Comparison of ENCODE assay signal across 21 mouse cellular contexts in genomic region chr8:106617196-106617595, GRCm38 (mm10). TPM values are rescaled to one million over a fixed set of nuclear protein-coding genes. Genes with fewer than 3 reads are reported as not detected.
A peak's percentile ranks its signal among the peaks of the same experiment; 100 is the strongest.
DNase-seq lines count a peak whose midpoint lies in the region; ATAC-seq and TF ChIP-seq lines count a peak whose summit lies in the region.
"Had no signal": no experiment of that assay in that cellular context is flagged by ENCODE, and none has a peak within 500 bp of the region (broad histone marks: within the 10 kb centered on the region; RNA-seq: fewer than 3 reads in every experiment).

No protein-coding gene starts in this region.

- H3K4me2 ChIP-seq in lung, embryonic 14.5 days: no peak overlapping the region
- H3K4me2 ChIP-seq in forebrain, postnatal 0 days (ENCODE audit: low read depth): no peak overlapping the region
- H3K4me2 ChIP-seq: limb, embryonic 13.5 days; midbrain, embryonic 12.5 days had no signal

- no peak overlapping the region for H3K4me3 ChIP-seq in lung, embryonic 14.5 days (ENCODE audit: low read depth, low read length)
- H3K4me3 ChIP-seq in ES-Bruce4 (ENCODE audit: low read depth, low read length): peak overlapping the region; percentile 15; the same call in 1 of the 2 replicates
- H3K4me3 ChIP-seq in embryonic facial prominence, embryonic 10.5 days: no peak overlapping the region
- no peak overlapping the region for H3K4me3 ChIP-seq in small intestine, adult 2 months (ENCODE audit: low read depth, low read length)
- no peak overlapping the region for H3K4me3 ChIP-seq in forebrain, postnatal 0 days (ENCODE audit: low read depth, low read length)
- H3K4me3 ChIP-seq: erythroblast, embryonic 14.5 days; hindbrain, embryonic 10.5 days; limb, embryonic 13.5 days; midbrain, embryonic 12.5 days had no signal

- H3K27me3 ChIP-seq in lung, embryonic 14.5 days (ENCODE audit: insufficient read depth, low read length): no peaks in the 10 kb centered on the region
- H3K27me3 ChIP-seq in ES-Bruce4 (ENCODE audit: control insufficient read depth, insufficient read depth, low read length, poor library complexity, severe bottlenecking): no peaks in the 10 kb centered on the region
- no peaks in the 10 kb centered on the region; the same call in 1 of the 2 replicates for H3K27me3 ChIP-seq in embryonic facial prominence, embryonic 10.5 days (replicated peaks; ENCODE audit: low read depth, poor library complexity, severe bottlenecking)
- H3K27me3 ChIP-seq in small intestine, adult 2 months (ENCODE audit: control insufficient read depth, insufficient read depth, low read length): no peaks in the 10 kb centered on the region
- H3K27me3 ChIP-seq in forebrain, postnatal 0 days (ENCODE audit: insufficient read depth, low read length): no peaks in the 10 kb centered on the region
- H3K27me3 ChIP-seq: limb, embryonic 13.5 days had no signal

- H3K4me1 ChIP-seq in lung, embryonic 14.5 days (ENCODE audit: insufficient read depth): peaks cover 17% of the 10 kb centered on the region
- H3K4me1 ChIP-seq in ES-Bruce4 (ENCODE audit: control insufficient read depth, insufficient read depth, low read length): peaks cover 10% of the 10 kb centered on the region
- peaks cover 57% of the 10 kb centered on the region for H3K4me1 ChIP-seq in embryonic facial prominence, embryonic 10.5 days
- H3K4me1 ChIP-seq in small intestine, adult 2 months (ENCODE audit: control insufficient read depth, insufficient read depth, insufficient read length, low read length): peaks cover 51% of the 10 kb centered on the region
- no peaks in the 10 kb centered on the region for H3K4me1 ChIP-seq in forebrain, postnatal 0 days (ENCODE audit: insufficient read depth)

- 0 out of 2 replicates have a peak, but pooled peaks have one; percentile 16 for TF ChIP-seq EP300 in ES-Bruce4 (IDR thresholded peaks at IDR 0.05; ENCODE audit: insufficient read depth, low read depth, low read length)

- no peak for ATAC-seq in lung, embryonic 14.5 days (ENCODE audit: insufficient read depth)
- ATAC-seq in forebrain, postnatal 0 days: no peak
- ATAC-seq: forebrain, embryonic 14.5 days; hindbrain, postnatal 0 days had no signal

- DNase-seq in lung, embryonic 14.5 days: no peak
- no peak for DNase-seq in lung, postnatal 36 days
- no peak for DNase-seq in embryonic facial prominence, embryonic 10.5 days (ENCODE audit: low spot score)
- DNase-seq in forebrain, postnatal 0 days: no peak
- no peak for DNase-seq in neural tube, embryonic 10.5 days (ENCODE audit: extremely low spot score, low spot score)
- DNase-seq in spleen, adult 12 weeks (ENCODE audit: low spot score): no peak
- DNase-seq: adrenal gland, postnatal 36 days; cerebellum, adult 11-12 months; cerebellum, postnatal 36 days; thymus, postnatal 25 days had no signal

- H3K9me3 ChIP-seq in lung, embryonic 14.5 days (ENCODE audit: low read depth, low read length): no peaks in the 10 kb centered on the region
- no peaks in the 10 kb centered on the region for H3K9me3 ChIP-seq in ES-Bruce4 (replicated peaks; ENCODE audit: control insufficient read depth, insufficient read depth, low read length, poor library complexity, severe bottlenecking)
- H3K9me3 ChIP-seq in embryonic facial prominence, embryonic 10.5 days: no peaks in the 10 kb centered on the region
- H3K9me3 ChIP-seq in forebrain, postnatal 0 days (ENCODE audit: low read length): no peaks in the 10 kb centered on the region
- H3K9me3 ChIP-seq: G1E; hindbrain, embryonic 10.5 days; limb, embryonic 13.5 days; midbrain, embryonic 12.5 days had no signal

- H3K27ac ChIP-seq in lung, embryonic 14.5 days (ENCODE audit: low read depth): peak overlapping the region; percentile 30; the same call in 1 of the 2 replicates
- peak overlapping the region; percentile 98 for H3K27ac ChIP-seq in ES-Bruce4 (ENCODE audit: insufficient read depth, low read length)
- H3K27ac ChIP-seq in embryonic facial prominence, embryonic 10.5 days (replicated peaks): peak overlapping the region; percentile 44
- peak overlapping the region; percentile 37; the same call in 1 of the 2 replicates for H3K27ac ChIP-seq in small intestine, adult 2 months (ENCODE audit: insufficient read depth, low read depth, low read length)
- no peak overlapping the region for H3K27ac ChIP-seq in forebrain, postnatal 0 days (ENCODE audit: low read depth, low read length)
- H3K27ac ChIP-seq: hindbrain, embryonic 10.5 days; hindbrain, postnatal 0 days; limb, embryonic 13.5 days; liver, embryonic 14.5 days; macrophage; midbrain, embryonic 12.5 days had no signal

- WGBS in lung, embryonic 14.5 days: 39% methylated on average over 6 of the region's 6 CpGs
- WGBS in embryonic facial prominence, embryonic 10.5 days: 14% methylated on average over 6 of the region's 6 CpGs
- 62% methylated on average over 6 of the region's 6 CpGs for WGBS in small intestine, adult 2 months
- 24% methylated on average over 6 of the region's 6 CpGs for WGBS in forebrain, postnatal 0 days

- no peak overlapping the region for H3K9ac ChIP-seq in lung, embryonic 14.5 days
- H3K9ac ChIP-seq in ES-Bruce4 (ENCODE audit: low read depth, poor library complexity, severe bottlenecking): peak overlapping the region; percentile 67
- H3K9ac ChIP-seq in forebrain, postnatal 0 days: no peak overlapping the region
- H3K9ac ChIP-seq: limb, embryonic 13.5 days; liver, embryonic 14.5 days; midbrain, embryonic 12.5 days had no signal

- TF ChIP-seq POLR2A in ES-Bruce4 (IDR thresholded peaks at IDR 0.05; ENCODE audit: insufficient read depth, low read length): no peak
- no peak for TF ChIP-seq POLR2A in small intestine, adult 2 months (IDR thresholded peaks at IDR 0.05; ENCODE audit: low read depth, low read length)

- H3K36me3 ChIP-seq in lung, embryonic 14.5 days (ENCODE audit: insufficient read depth): no peaks in the 10 kb centered on the region
- H3K36me3 ChIP-seq in ES-Bruce4 (ENCODE audit: control insufficient read depth, insufficient read depth, low read length, poor library complexity, severe bottlenecking): no peaks in the 10 kb centered on the region
- H3K36me3 ChIP-seq in embryonic facial prominence, embryonic 10.5 days (replicated peaks): no peaks in the 10 kb centered on the region
- H3K36me3 ChIP-seq in small intestine, adult 2 months (ENCODE audit: control insufficient read depth, insufficient read depth, low read length): peaks cover 6% of the 10 kb centered on the region; the same call in 1 of the 2 replicates
- H3K36me3 ChIP-seq in forebrain, postnatal 0 days (ENCODE audit: insufficient read depth): no peaks in the 10 kb centered on the region
- H3K36me3 ChIP-seq: G1E; hindbrain, embryonic 10.5 days; limb, embryonic 13.5 days; midbrain, embryonic 12.5 days had no signal

- TF ChIP-seq CTCF in lung, embryonic 14.5 days (IDR thresholded peaks at IDR 0.05; ENCODE audit: low read depth): no peak
- no peak for TF ChIP-seq CTCF in ES-Bruce4 (IDR thresholded peaks at IDR 0.05; ENCODE audit: low read depth, low read length)
- TF ChIP-seq CTCF in small intestine, adult 2 months (IDR thresholded peaks at IDR 0.05; ENCODE audit: extremely low read depth, insufficient read length, insufficient replicate concordance, low read depth, low read length): no peak
- no peak for TF ChIP-seq CTCF in forebrain, postnatal 0 days (IDR thresholded peaks at IDR 0.05; ENCODE audit: low read depth)

RNA-seq across cellular contexts. Expression of gene Cdh1, which starts 14.0 kb away (rescaled TPM):
- polyA plus RNA-seq in lung, embryonic 14.5 days (2014; fragmentation: Nextera tagmentation; extraction: Ambion mirVana): 85.3 and 89.8 TPM in 2 replicates
- 347 and 358 TPM in 2 replicates for polyA plus RNA-seq in ES-Bruce4 (2011; ENCODE audit: insufficient read depth, insufficient read length, low read depth, missing spikeins)
- 22.1 and 24.4 TPM in 2 replicates for polyA plus RNA-seq in embryonic facial prominence, embryonic 10.5 days (2016; fragmentation: Nextera tagmentation; extraction: Ambion mirVana)
- 88.3 and 234 TPM in 2 replicates for polyA plus RNA-seq in small intestine, adult 2 months (2012; rRNA removed)
- total RNA-seq in forebrain, postnatal 0 days (2014; rRNA removed): 2.5 and 3.9 TPM in 2 replicates
- 3.3 and 3.9 TPM in 2 replicates for polyA plus RNA-seq in forebrain, postnatal 0 days (2015; fragmentation: Nextera tagmentation; extraction: Ambion mirVana)
- total RNA-seq: adrenal gland, postnatal 36 days had no signal
- polyA plus RNA-seq: erythroblast, embryonic 14.5 days; G1E had no signal

RNA-seq across cellular contexts. Expression of gene Gm10073, which starts 43.9 kb away (rescaled TPM):
- polyA plus RNA-seq in lung, embryonic 14.5 days (2014; fragmentation: Nextera tagmentation; extraction: Ambion mirVana): 10.1 and 11.4 TPM in 2 replicates
- polyA plus RNA-seq in ES-Bruce4 (2011; ENCODE audit: insufficient read depth, insufficient read length, low read depth, missing spikeins): 498 and 566 TPM in 2 replicates
- 6.0 and 8.1 TPM in 2 replicates for polyA plus RNA-seq in embryonic facial prominence, embryonic 10.5 days (2016; fragmentation: Nextera tagmentation; extraction: Ambion mirVana)
- polyA plus RNA-seq in small intestine, adult 2 months (2012; rRNA removed): 78.0 and 81.0 TPM in 2 replicates
- total RNA-seq in forebrain, postnatal 0 days (2014; rRNA removed): 41.5 and 48.4 TPM in 2 replicates
- 5.1 and 7.1 TPM in 2 replicates for polyA plus RNA-seq in forebrain, postnatal 0 days (2015; fragmentation: Nextera tagmentation; extraction: Ambion mirVana)
